Mouse (Mus musculus): Measurements from ENCODE around the gene Gm8797. TPM values are rescaled to one million over a fixed set of nuclear protein-coding genes. Genes with fewer than 3 reads are reported as not detected.
"Not testable (repeated sequence)": the region's sequence is repeated elsewhere in the genome, so short reads cannot be mapped to it uniquely, and the experiment has no call there.

Gene Gm8797
- polyA plus RNA-seq (2014; fragmentation: Nextera tagmentation; extraction: Ambion mirVana) = 16.2 and 17.8 TPM in 2 replicates

GRCm38 (mm10) chr3:5750506-5750905 is at the start of gene Gm8797:
Gene Gm8797 (plus strand): TSS chr3:5750806.
- 90% methylated on average over 9 of the region's 9 CpGs for WGBS
- not testable (repeated sequence) for H3K4me1 ChIP-seq (ENCODE audit: control insufficient read depth, insufficient read depth, low read length); ATAC-seq (ENCODE audit: low FRiP score); H3K36me3 ChIP-seq (ENCODE audit: control insufficient read depth, insufficient read depth, low read length); H3K27ac ChIP-seq (ENCODE audit: low read depth, low read length); H3K27me3 ChIP-seq (ENCODE audit: control insufficient read depth, insufficient read depth, low read length); H3K9me3 ChIP-seq (ENCODE audit: control insufficient read depth, low read length); H3K4me2 ChIP-seq; H3K9ac ChIP-seq (ENCODE audit: low read length); H3K4me3 ChIP-seq (ENCODE audit: low read depth, low read length)
- peak; percentile 39 for DNase-seq (ENCODE audit: low spot score, missing footprints)

GRCm38 (mm10) chr3:5714481-5714880 is 36.1 kb upstream of the Gm8797 start:
- Histone ChIP-seq H3K4me2 (no peak overlapping the region), H3K9me3 (ENCODE audit: control insufficient read depth, low read length) (no peaks in the 10 kb centered on the region), H3K4me3 (ENCODE audit: low read depth, low read length) (no peak overlapping the region), H3K27ac (ENCODE audit: low read depth, low read length) (no peak overlapping the region), H3K9ac (ENCODE audit: low read length) (no peak overlapping the region), H3K4me1 (ENCODE audit: control insufficient read depth, insufficient read depth, low read length) (no peaks in the 10 kb centered on the region), H3K36me3 (ENCODE audit: control insufficient read depth, insufficient read depth, low read length) (no peaks in the 10 kb centered on the region), H3K27me3 (ENCODE audit: control insufficient read depth, insufficient read depth, low read length) (no peaks in the 10 kb centered on the region)
- DNase-seq (ENCODE audit: low spot score, missing footprints) (no peak), ATAC-seq (ENCODE audit: low FRiP score) (no peak)

- Histone ChIP-seq H3K27ac (ENCODE audit: low read depth, low read length) (no peak overlapping the region), H3K36me3 (ENCODE audit: control insufficient read depth, insufficient read depth, low read length) (no peaks in the 10 kb centered on the region), H3K4me3 (ENCODE audit: low read depth, low read length) (no peak overlapping the region), H3K9me3 (ENCODE audit: control insufficient read depth, low read length) (no peaks in the 10 kb centered on the region), H3K4me1 (ENCODE audit: control insufficient read depth, insufficient read depth, low read length) (no peaks in the 10 kb centered on the region), H3K9ac (ENCODE audit: low read length) (no peak overlapping the region), H3K4me2 (no peak overlapping the region), H3K27me3 (ENCODE audit: control insufficient read depth, insufficient read depth, low read length) (no peaks in the 10 kb centered on the region)
- ATAC-seq (ENCODE audit: low FRiP score) (no peak), DNase-seq (ENCODE audit: low spot score, missing footprints) (no peak)
These were observed 17.7 kb upstream of the Gm8797 start for GRCm38 (mm10) chr3:5732931-5733330.

GRCm38 (mm10) chr3:5754763-5755478 is 4.3 kb downstream of the Gm8797 start:
- 68% methylated on average over 3 of the region's 3 CpGs for WGBS
- no peak overlapping the region for H3K9ac ChIP-seq (ENCODE audit: low read length)
- H3K4me2 ChIP-seq = no peak overlapping the region
- H3K27ac ChIP-seq (ENCODE audit: low read depth, low read length) = peak overlapping the region; percentile 25; the same call in 1 of the 2 replicates
- no peaks in the 10 kb centered on the region for H3K36me3 ChIP-seq (ENCODE audit: control insufficient read depth, insufficient read depth, low read length)
- H3K4me1 ChIP-seq (ENCODE audit: control insufficient read depth, insufficient read depth, low read length) = no peaks in the 10 kb centered on the region
- H3K27me3 ChIP-seq (ENCODE audit: control insufficient read depth, insufficient read depth, low read length) = no peaks in the 10 kb centered on the region
- H3K9me3 ChIP-seq (ENCODE audit: control insufficient read depth, low read length) = no peaks in the 10 kb centered on the region
- peak; percentile 96 for ATAC-seq (ENCODE audit: low FRiP score)
- DNase-seq (ENCODE audit: low spot score, missing footprints) = no peak
- no peak overlapping the region for H3K4me3 ChIP-seq (ENCODE audit: low read depth, low read length)

- Histone ChIP-seq H3K36me3 (ENCODE audit: control insufficient read depth, insufficient read depth, low read length) (no peaks in the 10 kb centered on the region), H3K4me1 (ENCODE audit: control insufficient read depth, insufficient read depth, low read length) (no peaks in the 10 kb centered on the region), H3K27ac (ENCODE audit: low read depth, low read length) (no peak overlapping the region), H3K4me3 (ENCODE audit: low read depth, low read length) (no peak overlapping the region), H3K9me3 (ENCODE audit: control insufficient read depth, low read length) (no peaks in the 10 kb centered on the region), H3K4me2 (no peak overlapping the region), H3K9ac (ENCODE audit: low read length) (no peak overlapping the region), H3K27me3 (ENCODE audit: control insufficient read depth, insufficient read depth, low read length) (no peaks in the 10 kb centered on the region)
- ATAC-seq (ENCODE audit: low FRiP score) (no peak), DNase-seq (ENCODE audit: low spot score, missing footprints) (no peak)
- WGBS = 59% methylated on average over 3 of the region's 3 CpGs
These were observed 15.7 kb downstream of the Gm8797 start for GRCm38 (mm10) chr3:5766256-5766655.

GRCm38 (mm10) chr3:5776894-5777293 is 26.3 kb downstream of the Gm8797 start:
- no peak overlapping the region for H3K4me3 ChIP-seq (ENCODE audit: low read depth, low read length)
- H3K27me3 ChIP-seq (ENCODE audit: control insufficient read depth, insufficient read depth, low read length) = no peaks in the 10 kb centered on the region
- ATAC-seq (ENCODE audit: low FRiP score) (no peak), DNase-seq (ENCODE audit: low spot score, missing footprints) (no peak)
- H3K4me1 ChIP-seq (ENCODE audit: control insufficient read depth, insufficient read depth, low read length) = no peaks in the 10 kb centered on the region
- no peaks in the 10 kb centered on the region for H3K9me3 ChIP-seq (ENCODE audit: control insufficient read depth, low read length)
- no peaks in the 10 kb centered on the region for H3K36me3 ChIP-seq (ENCODE audit: control insufficient read depth, insufficient read depth, low read length)
- H3K27ac ChIP-seq (ENCODE audit: low read depth, low read length) = no peak overlapping the region
- no peak overlapping the region for H3K4me2 ChIP-seq
- WGBS = 88% methylated on average over 2 of the region's 2 CpGs
- H3K9ac ChIP-seq (ENCODE audit: low read length) = no peak overlapping the region

Measured in midbrain, embryonic 11.5 days (tissue).